Mouse (Mus musculus): Measurements from ENCODE around the gene Diexf.

GRCm38 (mm10) chr1:193102556-193102955 is 27.5 kb downstream of the Diexf start:
- TF ChIP-seq CTCF (IDR thresholded peaks at IDR 0.05; ENCODE audit: low read depth) (no peak), EP300 (IDR thresholded peaks at IDR 0.05; ENCODE audit: low read depth) (no peak)

All from liver, embryonic 14.5 days (tissue).